Mouse (Mus musculus) embryonic fibroblast, embryonic 13.5 days (primary cell): Measurements from ENCODE around the gene Nek9.

Experiments used
- CTCF ChIP-seq: IDR thresholded peaks from 2 replicates; pipeline ENCODE4 v1.5.1; 2011; ENCODE audit warnings: mild to moderate bottlenecking, control low read depth, low read length, moderate library complexity, borderline replicate concordance; ENCODE audit not compliant: insufficient read depth
- POLR2A ChIP-seq: IDR thresholded peaks from 2 replicates; pipeline ENCODE4 v1.6.1; 2011; ENCODE audit warnings: low read depth, mild to moderate bottlenecking, control low read depth, low read length, moderate library complexity

DNA sequence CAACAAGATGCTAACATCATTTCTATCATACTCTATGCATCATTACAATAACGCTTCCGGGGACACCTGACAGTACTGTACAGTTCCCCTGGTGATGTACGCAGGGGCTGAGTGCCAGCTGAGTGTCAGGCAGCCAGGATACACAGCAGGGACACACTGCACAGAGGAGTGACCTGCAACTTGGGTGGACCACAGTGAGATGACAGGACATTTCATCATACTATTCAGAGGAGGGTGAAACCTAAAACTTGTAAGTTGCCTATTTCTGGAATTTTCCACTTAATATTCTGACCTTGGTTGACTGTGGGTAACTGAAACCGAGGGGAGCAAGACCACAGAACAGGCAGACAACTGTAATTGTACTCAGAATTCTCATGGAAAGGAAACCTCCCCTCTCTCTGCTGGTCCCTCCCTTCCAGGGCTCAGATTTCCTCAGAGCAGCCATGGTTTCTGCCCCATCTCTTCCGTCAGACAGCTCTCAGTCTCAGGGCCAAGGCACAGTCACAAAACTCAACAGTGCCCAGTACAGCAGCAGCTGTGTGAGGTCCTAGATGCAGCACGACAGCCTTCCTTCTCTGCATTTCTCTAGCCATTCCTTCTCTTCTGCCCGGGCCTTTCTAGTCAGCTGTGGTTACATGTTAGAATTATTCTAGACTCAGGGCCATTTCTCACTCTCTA, 82.9 kb downstream of the Nek9 start:
- TF ChIP-seq CTCF (no peak), POLR2A (peak; percentile 47; the same call in 1 of the 2 replicates)
